Mouse (Mus musculus) neural tube, embryonic 13.5 days (tissue): Measurements from ENCODE around the gene Chrna1. TPM values are rescaled to one million over a fixed set of nuclear protein-coding genes. Genes with fewer than 3 reads are reported as not detected.
"Not testable (repeated sequence)": the region's sequence is repeated elsewhere in the genome, so short reads cannot be mapped to it uniquely, and the experiment has no call there.

ENCODE experiments used
- ATAC-seq: fragments of 200-750 bp; cut with Nextera tagmentation; 2 replicates; pipeline ENCODE4 v1.8.0; 2017; ENCODE audit warnings: low read depth, mild to moderate bottlenecking, moderate TSS enrichment, moderate library complexity
- H3K27ac ChIP-seq: fragments of 300-500 bp; sonication (generic); replicated peaks from 2 replicates; pipeline ENCODE4 v1.5.1; 2015; ENCODE audit warnings: moderate library complexity, mild to moderate bottlenecking, inconsistent platforms
- H3K27me3 ChIP-seq: fragments of 300-500 bp; sonication (generic); 2 replicates; pipeline ENCODE4 v1.6.1; 2015; ENCODE audit warnings: mild to moderate bottlenecking, inconsistent platforms
- H3K36me3 ChIP-seq: fragments of 300-500 bp; sonication (generic); 2 replicates; pipeline ENCODE4 v1.6.1; 2015; ENCODE audit warnings: mild to moderate bottlenecking, inconsistent platforms
- H3K4me1 ChIP-seq: fragments of 300-500 bp; sonication (generic); replicated peaks from 2 replicates; pipeline ENCODE4 v1.6.1; 2015; ENCODE audit warnings: inconsistent platforms
- H3K4me2 ChIP-seq: fragments of 300-500 bp; sonication (generic); 2 replicates; pipeline ENCODE4 v1.6.1; 2015; ENCODE audit warnings: inconsistent platforms, mild to moderate bottlenecking, moderate library complexity
- H3K4me3 ChIP-seq: fragments of 300-500 bp; sonication (generic); 2 replicates; pipeline ENCODE4 v1.5.1; 2015; ENCODE audit warnings: mild to moderate bottlenecking, inconsistent platforms
- H3K9ac ChIP-seq: fragments of 300-500 bp; sonication (generic); 2 replicates; pipeline ENCODE4 v1.6.1; 2015; ENCODE audit warnings: moderate library complexity, mild to moderate bottlenecking, inconsistent platforms
- H3K9me3 ChIP-seq: fragments of 300-500 bp; sonication (generic); 2 replicates; pipeline ENCODE4 v1.6.1; 2016; ENCODE audit warnings: inconsistent platforms
- WGBS: fragments of 180-500 bp; shearing (Covaris S2); methylation state at CpG from one replicate; pipeline ENCODE4 v1.1.7; 2015; 5-methylcytosine and 5-hydroxymethylcytosine counted together
- polyA plus RNA-seq: library from polyadenylated mRNA; unstranded; fragments of >200 nt; fragmentation: Nextera tagmentation; extraction: Ambion mirVana; gene quantifications from 2 replicates; pipeline ENCODE4 v1.2.1, GENCODE M21; 2015

The Chrna1 gene
- polyA plus RNA-seq, 1 experiment from 2014 or later: 0.52 TPM

- ATAC-seq: no peak
- no peak overlapping the region for H3K4me2 ChIP-seq
- no peak overlapping the region for H3K27ac ChIP-seq
- H3K4me1 ChIP-seq: peaks cover 11% of the 10 kb centered on the region; the same call in 1 of the 2 replicates
- no peaks in the 10 kb centered on the region for H3K36me3 ChIP-seq
- peaks cover 8% of the 10 kb centered on the region; the same call in 1 of the 2 replicates for H3K27me3 ChIP-seq
- 92% methylated on average over 9 of the region's 9 CpGs for WGBS
- H3K4me3 ChIP-seq: no peak overlapping the region
- H3K9me3 ChIP-seq: no peaks in the 10 kb centered on the region
- H3K9ac ChIP-seq: no peak overlapping the region
Measured at GRCm38 (mm10) chr2:73571304-73571703, 8.8 kb downstream of the Chrna1 start.

- no peak overlapping the region for H3K27ac ChIP-seq
- peak overlapping the region; percentile 36 for H3K4me2 ChIP-seq
- peak; percentile 52; the same call in 1 of the 2 replicates for ATAC-seq
- H3K4me1 ChIP-seq: peaks cover 7% of the 10 kb centered on the region; the same call in 1 of the 2 replicates
- no peaks in the 10 kb centered on the region for H3K36me3 ChIP-seq
- H3K9me3 ChIP-seq: no peaks in the 10 kb centered on the region
- 27% methylated on average over 8 of the region's 8 CpGs for WGBS
- H3K27me3 ChIP-seq: peaks cover 8% of the 10 kb centered on the region; the same call in 1 of the 2 replicates
- H3K9ac ChIP-seq: no peak overlapping the region
- peak overlapping the region; percentile 10; the same call in 1 of the 2 replicates for H3K4me3 ChIP-seq
Measured at GRCm38 (mm10) chr2:73566989-73567605, 13.0 kb downstream of the Chrna1 start.

GRCm38 (mm10) chr2:73566162-73566561, 14.0 kb downstream of the Chrna1 start:
- Histone ChIP-seq H3K36me3 (no peaks in the 10 kb centered on the region), H3K9ac (no peak overlapping the region), H3K4me2 (no peak overlapping the region), H3K4me1 (peaks cover 12% of the 10 kb centered on the region; the same call in 1 of the 2 replicates), H3K27me3 (peaks cover 8% of the 10 kb centered on the region; the same call in 1 of the 2 replicates), H3K9me3 (no peaks in the 10 kb centered on the region), H3K27ac (no peak overlapping the region), H3K4me3 (no peak overlapping the region)
- ATAC-seq: no peak
- WGBS: 8% methylated on average over 7 of the region's 7 CpGs

GRCm38 (mm10) chr2:73563690-73564089, 16.4 kb downstream of the Chrna1 start:
- H3K9me3 ChIP-seq: no peaks in the 10 kb centered on the region
- H3K4me1 ChIP-seq: peaks cover 12% of the 10 kb centered on the region
- no peak overlapping the region for H3K4me3 ChIP-seq
- ATAC-seq: no peak
- no peaks in the 10 kb centered on the region for H3K36me3 ChIP-seq
- H3K27me3 ChIP-seq: peaks cover 8% of the 10 kb centered on the region; the same call in 1 of the 2 replicates
- H3K27ac ChIP-seq: no peak overlapping the region
- H3K9ac ChIP-seq: no peak overlapping the region
- 58% methylated on average over 7 of the region's 7 CpGs for WGBS
- no peak overlapping the region for H3K4me2 ChIP-seq

GRCm38 (mm10) chr2:73562656-73563055, 17.5 kb downstream of the Chrna1 start:
- 94% methylated on average over 9 of the region's 9 CpGs for WGBS
- H3K36me3 ChIP-seq: no peaks in the 10 kb centered on the region
- H3K9ac ChIP-seq: no peak overlapping the region
- H3K4me2 ChIP-seq: no peak overlapping the region
- ATAC-seq: no peak
- no peaks in the 10 kb centered on the region for H3K9me3 ChIP-seq
- no peaks in the 10 kb centered on the region for H3K27me3 ChIP-seq
- peaks cover 12% of the 10 kb centered on the region for H3K4me1 ChIP-seq
- no peak overlapping the region for H3K27ac ChIP-seq
- no peak overlapping the region for H3K4me3 ChIP-seq

- 7% methylated on average over 8 of the region's 8 CpGs for WGBS
- peaks cover 9% of the 10 kb centered on the region for H3K4me1 ChIP-seq
- peak; percentile 71 for ATAC-seq
- H3K9ac ChIP-seq: peak overlapping the region; percentile 65
- H3K9me3 ChIP-seq: no peaks in the 10 kb centered on the region
- H3K4me2 ChIP-seq: peak overlapping the region; percentile 65
- no peak overlapping the region for H3K27ac ChIP-seq
- H3K27me3 ChIP-seq: no peaks in the 10 kb centered on the region
- no peaks in the 10 kb centered on the region for H3K36me3 ChIP-seq
- peak overlapping the region; percentile 43 for H3K4me3 ChIP-seq
Measured at GRCm38 (mm10) chr2:73561665-73562063, 18.5 kb downstream of the Chrna1 start.

GRCm38 (mm10) chr2:73560899-73561664, 19.1 kb downstream of the Chrna1 start:
- Histone ChIP-seq H3K27ac (no peak overlapping the region), H3K4me2 (peak overlapping the region; percentile 65), H3K36me3 (no peaks in the 10 kb centered on the region), H3K4me3 (peak overlapping the region; percentile 43), H3K9ac (peak overlapping the region; percentile 65), H3K27me3 (no peaks in the 10 kb centered on the region), H3K9me3 (no peaks in the 10 kb centered on the region), H3K4me1 (peaks cover 7% of the 10 kb centered on the region)
- WGBS: 1% methylated on average over 21 of the region's 23 CpGs
- peak; percentile 59 for ATAC-seq

- H3K4me1 ChIP-seq: peaks cover 5% of the 10 kb centered on the region
- H3K27ac ChIP-seq: no peak overlapping the region
- WGBS: 49% methylated on average over 7 of the region's 7 CpGs
- no peak for ATAC-seq
- H3K4me2 ChIP-seq: peak overlapping the region; percentile 65
- H3K4me3 ChIP-seq: peak overlapping the region; percentile 43
- no peaks in the 10 kb centered on the region for H3K36me3 ChIP-seq
- no peaks in the 10 kb centered on the region for H3K9me3 ChIP-seq
- H3K9ac ChIP-seq: peak overlapping the region; percentile 65
- H3K27me3 ChIP-seq: no peaks in the 10 kb centered on the region
Measured at GRCm38 (mm10) chr2:73560445-73560844, 19.7 kb downstream of the Chrna1 start.

GRCm38 (mm10) chr2:73557956-73558355, 22.2 kb downstream of the Chrna1 start:
- Histone ChIP-seq H3K4me2 (no peak overlapping the region), H3K27me3 (no peaks in the 10 kb centered on the region), H3K4me1 (peaks cover 5% of the 10 kb centered on the region), H3K27ac (no peak overlapping the region), H3K36me3 (no peaks in the 10 kb centered on the region), H3K9me3 (no peaks in the 10 kb centered on the region), H3K9ac (no peak overlapping the region), H3K4me3 (no peak overlapping the region)
- 84% methylated on average over 8 of the region's 8 CpGs for WGBS
- ATAC-seq: no peak

- H3K4me1 ChIP-seq, H3K36me3 ChIP-seq, H3K4me2 ChIP-seq, H3K27ac ChIP-seq, H3K4me3 ChIP-seq, H3K9ac ChIP-seq, ATAC-seq, H3K27me3 ChIP-seq, H3K9me3 ChIP-seq: not testable (repeated sequence)
- WGBS: 94% methylated on average over 3 of the region's 3 CpGs
Measured at GRCm38 (mm10) chr2:73557061-73557460, 23.1 kb downstream of the Chrna1 start.

GRCm38 (mm10) chr2:73554389-73554788, 25.7 kb downstream of the Chrna1 start:
- ATAC-seq: no peak
- H3K27ac ChIP-seq: no peak overlapping the region
- 0 out of 2 replicates have a peak, but pooled peaks cover 5% of the 10 kb centered on the region for H3K27me3 ChIP-seq
- no peaks in the 10 kb centered on the region for H3K4me1 ChIP-seq
- no peaks in the 10 kb centered on the region for H3K9me3 ChIP-seq
- H3K4me3 ChIP-seq: no peak overlapping the region
- H3K36me3 ChIP-seq: no peaks in the 10 kb centered on the region
- H3K4me2 ChIP-seq: no peak overlapping the region
- WGBS: 83% methylated on average over 3 of the region's 3 CpGs
- no peak overlapping the region for H3K9ac ChIP-seq

GRCm38 (mm10) chr2:73552926-73553325, 27.2 kb downstream of the Chrna1 start:
- no peak for ATAC-seq
- no peaks in the 10 kb centered on the region for H3K9me3 ChIP-seq

More at GRCm38 (mm10) chr2:73552926-73553325, 27.2 kb downstream of the Chrna1 start:
- Histone ChIP-seq H3K9ac (no peak overlapping the region), H3K4me2 (no peak overlapping the region), H3K4me3 (no peak overlapping the region), H3K36me3 (no peaks in the 10 kb centered on the region), H3K27ac (no peak overlapping the region), H3K27me3 (0 out of 2 replicates have a peak, but pooled peaks cover 5% of the 10 kb centered on the region), H3K4me1 (no peaks in the 10 kb centered on the region)
- 81% methylated on average over 3 of the region's 3 CpGs for WGBS
